Mouse (Mus musculus): ENCODE measurements at regions not wholly inside any gene's neighbourhood (a gene's known extent, or its start where the extent isn't known, plus 50 kb on each side); places are given as distances from the start of the nearest gene placed in this dataset.

- DNase-seq (ENCODE audit: low spot score in 2 of 2) = no peak
Measured at GRCm38 (mm10) chr14:28773068-28773467, 244.9 kb upstream of the Lrtm1 start.

DNA sequence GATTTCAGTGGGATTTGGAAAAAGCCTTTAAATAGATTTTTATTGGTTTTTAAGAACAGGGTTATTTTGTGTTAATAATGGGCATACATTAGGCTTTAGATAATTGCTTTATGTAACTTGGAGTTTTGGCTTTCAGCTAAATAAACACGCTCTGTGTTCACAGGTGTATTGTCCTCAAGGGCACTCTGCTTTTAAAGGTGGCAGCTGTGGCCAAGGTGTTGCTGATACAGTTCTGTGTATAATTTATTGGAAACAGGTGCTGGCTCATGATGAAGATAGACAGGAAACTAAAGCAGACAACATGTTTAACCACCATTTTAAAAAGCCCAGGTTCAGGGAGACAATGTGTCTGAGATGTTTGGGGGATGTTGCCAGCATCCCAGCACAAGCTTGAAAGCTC is 242.3 kb upstream of the Lrtm1 start:
- no peak for DNase-seq (ENCODE audit: low spot score in 2 of 2)

DNA sequence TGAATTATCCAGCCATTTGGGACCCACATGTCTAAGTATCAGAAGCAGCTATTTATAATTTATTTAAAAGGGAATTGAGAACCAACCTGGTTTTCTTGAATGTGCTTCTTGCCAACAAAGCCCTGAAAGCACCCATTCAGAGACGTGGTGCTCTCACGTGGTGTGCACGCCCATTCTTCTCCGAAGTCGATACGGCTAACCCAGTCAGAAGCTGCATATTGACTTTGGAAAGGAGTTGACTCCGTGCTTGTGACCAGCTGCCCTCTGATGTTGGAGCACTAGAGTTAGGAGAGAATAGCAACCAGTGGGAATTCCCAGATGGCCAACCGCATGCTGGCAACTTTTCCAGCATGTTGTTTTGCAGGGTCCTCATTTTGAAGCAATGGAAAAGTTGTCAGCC is 240.2 kb upstream of the Lrtm1 start:
- DNase-seq (ENCODE audit: low spot score in 2 of 2) = no peak

- DNase-seq (ENCODE audit: low spot score in 2 of 2) = peak in 1 of 2 experiments; percentile 18
Measured at GRCm38 (mm10) chr14:28781660-28782059, 236.3 kb upstream of the Lrtm1 start.

DNA sequence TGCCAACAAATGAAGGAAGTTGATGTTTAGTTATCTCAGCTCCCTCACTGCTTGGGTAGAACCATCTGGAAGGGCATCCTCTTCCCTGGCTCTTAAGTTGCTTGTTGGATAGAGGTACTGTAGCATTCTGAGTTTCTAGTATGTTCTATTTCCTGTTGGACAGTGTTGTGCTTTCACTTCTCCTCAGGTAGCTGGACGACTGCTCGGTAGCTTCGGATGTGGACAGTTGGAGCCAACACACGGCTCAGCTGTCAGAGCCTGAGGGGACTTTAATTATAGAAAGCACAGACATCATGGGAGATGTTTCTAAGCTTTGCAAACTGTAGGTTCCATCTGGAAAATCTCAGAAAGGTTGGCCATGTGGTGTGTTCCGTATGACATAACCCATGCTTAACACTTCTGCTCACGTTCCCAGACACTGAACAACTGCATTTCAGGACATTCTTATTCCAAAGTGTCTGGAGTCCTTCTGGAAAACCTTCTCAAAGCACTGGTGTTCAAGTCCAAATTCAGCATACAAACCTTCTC is 233.8 kb upstream of the Lrtm1 start:
- DNase-seq (ENCODE audit: low spot score in 2 of 2) = no peak

DNA sequence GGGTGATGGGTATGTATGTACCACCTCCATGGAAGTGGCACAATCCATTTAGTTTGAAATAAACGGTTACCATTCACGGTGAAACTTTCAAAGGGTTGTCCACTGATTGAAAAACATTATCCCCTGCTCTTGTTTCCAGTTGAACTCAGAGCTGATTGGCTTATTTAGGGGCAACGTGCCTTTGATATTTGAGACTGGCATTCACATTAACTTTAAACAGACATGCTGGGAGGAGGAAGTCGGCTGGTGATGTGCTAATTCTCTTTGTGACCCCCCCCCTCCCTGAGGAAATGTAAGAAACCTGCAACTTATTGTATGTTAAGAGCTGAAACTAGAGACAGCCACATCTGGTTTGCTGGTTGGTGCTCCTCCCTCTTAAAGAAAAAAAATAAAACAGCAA is 219.7 kb upstream of the Lrtm1 start:
- DNase-seq (ENCODE audit: low spot score in 2 of 2) = no peak

DNA sequence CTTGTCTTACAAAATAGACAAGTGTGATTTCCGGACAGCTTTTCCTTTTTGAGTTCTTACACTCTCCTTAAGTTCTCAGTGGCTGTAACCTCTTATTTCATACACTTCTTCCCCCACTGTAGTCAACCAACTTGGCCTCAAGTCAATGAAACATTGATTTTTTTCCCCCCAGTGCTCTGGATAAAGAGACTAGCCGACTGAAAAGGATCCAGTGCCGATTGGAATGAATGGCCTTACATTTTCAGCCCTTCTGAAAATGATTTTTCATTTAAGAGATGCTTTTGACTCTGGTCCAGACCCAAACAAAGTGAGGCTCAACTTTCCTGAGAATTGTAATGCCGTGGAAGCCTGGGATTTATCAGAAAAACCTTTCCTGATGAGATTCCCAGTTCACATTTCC is 216.3 kb upstream of the Lrtm1 start:
- DNase-seq (ENCODE audit: low spot score in 2 of 2) = no peak

- no peak for DNase-seq (ENCODE audit: low spot score in 2 of 2)
Measured at GRCm38 (mm10) chr14:28802126-28802525, 215.9 kb upstream of the Lrtm1 start.

- no peak for DNase-seq (ENCODE audit: low spot score in 2 of 2)
Measured at GRCm38 (mm10) chr14:28808094-28808493, 209.9 kb upstream of the Lrtm1 start.

GRCm38 (mm10) chr14:28809355-28809754 is 208.7 kb upstream of the Lrtm1 start:
- no peak for DNase-seq (ENCODE audit: low spot score in 2 of 2)

DNA sequence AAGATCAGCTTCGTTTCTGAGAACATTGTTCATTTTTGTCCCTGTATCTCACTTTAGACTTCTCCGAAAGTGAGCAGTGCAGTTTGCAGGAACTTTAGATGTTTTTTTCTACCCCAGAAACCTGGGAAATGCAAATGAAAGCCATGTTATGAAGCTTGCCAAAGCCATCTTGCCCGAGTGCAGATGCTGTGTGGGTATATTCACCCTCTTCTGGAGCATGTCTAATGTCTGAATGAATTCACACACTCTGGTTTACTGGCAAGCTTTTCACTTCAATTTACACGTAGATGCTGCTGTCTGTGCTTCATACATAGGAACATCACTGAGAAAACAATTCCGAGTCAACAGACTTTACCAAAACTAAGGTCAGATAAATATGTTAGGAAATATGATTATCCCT is 197.0 kb upstream of the Lrtm1 start:
- peak in 1 of 2 experiments; percentile 8 for DNase-seq (ENCODE audit: low spot score in 2 of 2)

DNA sequence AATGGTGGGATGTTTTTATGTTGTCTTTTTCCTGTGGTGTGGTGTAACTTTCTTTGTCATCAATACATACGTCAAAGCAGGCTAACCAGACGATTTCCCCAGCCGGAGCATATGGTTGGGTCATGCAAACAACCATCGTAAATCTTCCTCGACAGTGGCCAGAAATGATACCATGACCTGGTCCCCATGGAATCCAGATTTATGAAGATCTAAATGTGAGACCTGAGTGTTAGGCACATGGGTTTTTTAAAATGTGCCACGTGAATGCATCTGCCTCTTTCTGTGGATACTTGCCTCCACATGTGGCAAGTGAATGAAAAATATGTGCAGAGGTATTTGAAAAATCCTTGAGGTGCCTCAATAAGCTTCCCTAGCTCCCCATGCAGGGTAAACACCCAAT is 190.8 kb upstream of the Lrtm1 start:
- DNase-seq (ENCODE audit: low spot score in 2 of 2) = no peak

- DNase-seq (ENCODE audit: low spot score in 2 of 2) = no peak
Measured at GRCm38 (mm10) chr14:28837117-28837516, 180.9 kb upstream of the Lrtm1 start.

DNA sequence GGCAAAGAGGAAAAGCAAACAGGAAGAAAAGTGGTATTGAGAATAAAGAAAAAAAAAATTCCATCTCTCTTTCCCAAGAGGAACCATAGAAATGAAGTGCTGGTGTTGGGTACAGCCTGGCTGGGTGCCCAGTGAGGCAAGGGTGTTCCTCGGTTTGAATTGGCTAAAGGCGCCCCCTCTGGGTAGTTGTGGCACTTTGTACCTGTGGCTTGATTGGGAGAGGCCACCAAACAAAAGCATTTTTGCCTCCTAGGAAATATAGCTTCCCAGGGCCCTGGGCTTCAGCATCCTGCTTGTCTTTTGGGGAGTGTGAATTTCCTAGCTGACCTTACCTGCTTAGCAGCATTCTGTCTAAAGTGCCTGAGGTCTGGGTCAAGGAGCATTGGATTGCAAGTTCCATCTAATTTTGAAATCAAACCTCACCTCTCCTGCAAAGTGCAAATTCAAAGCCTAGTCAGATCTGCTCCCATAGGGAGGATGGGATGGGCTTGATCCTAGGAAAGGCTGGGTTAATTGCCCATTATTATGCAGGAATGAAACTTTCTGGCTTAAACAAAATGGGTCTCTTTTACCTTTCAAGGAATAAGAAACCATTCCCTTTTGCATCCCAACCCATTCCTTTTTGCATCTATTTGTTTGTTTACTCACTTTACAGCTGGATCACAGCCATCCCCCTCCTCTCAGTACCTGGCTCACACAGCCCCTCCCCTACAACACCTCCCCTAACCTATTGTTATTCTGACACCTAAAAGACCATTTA is 169.0 kb upstream of the Lrtm1 start:
- peak; percentile 5 to 28 for DNase-seq (ENCODE audit: low spot score in 2 of 2)

Data from frontal cortex, postnatal 10 days (tissue).